Mouse (Mus musculus): ENCODE data around the gene Kcne2. TPM values are rescaled to one million over a fixed set of nuclear protein-coding genes. Genes with fewer than 3 reads are reported as not detected.

The Kcne2 gene
- total RNA-seq, 2 experiments from 2014 or later: not detected

DNA sequence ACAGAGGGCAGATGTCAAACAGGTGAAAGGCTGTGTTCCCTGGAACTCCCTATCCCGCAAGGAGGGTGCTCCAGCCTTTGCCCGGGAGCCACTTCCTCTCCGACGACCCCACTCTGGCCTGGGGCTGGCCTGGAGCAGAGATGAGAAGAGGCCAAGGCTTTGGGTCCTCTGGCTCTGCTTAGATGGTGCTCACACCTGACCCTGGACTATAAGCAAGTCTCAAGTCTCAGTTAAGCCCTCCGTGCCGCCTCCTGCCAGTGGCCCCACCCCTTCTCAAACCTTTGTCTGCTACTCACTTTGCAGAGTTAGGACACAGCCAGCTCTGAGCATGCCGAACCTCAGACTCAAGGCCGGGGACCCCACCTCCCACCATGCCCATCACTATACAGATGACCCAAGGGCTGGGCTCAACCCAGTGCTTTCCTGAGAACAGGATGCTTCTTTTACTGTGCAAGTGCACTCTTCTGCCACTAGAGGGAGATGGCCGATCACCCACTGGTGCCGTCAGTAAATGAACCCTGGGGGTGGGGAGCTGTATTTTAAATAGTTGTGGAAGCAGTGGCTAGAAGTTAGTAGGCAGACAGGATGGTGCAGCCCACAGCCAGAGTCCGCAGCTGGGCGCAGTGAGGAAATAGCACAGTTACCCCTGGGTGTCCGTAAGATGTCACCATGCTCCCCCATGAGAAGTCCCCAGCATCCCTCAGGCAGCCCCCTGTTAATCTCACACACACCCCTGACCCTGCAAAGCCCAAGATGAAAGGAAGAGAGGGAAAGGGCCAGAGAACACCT lies 22.0 kb downstream of the Kcne2 start:
- no peak for DNase-seq

DNA sequence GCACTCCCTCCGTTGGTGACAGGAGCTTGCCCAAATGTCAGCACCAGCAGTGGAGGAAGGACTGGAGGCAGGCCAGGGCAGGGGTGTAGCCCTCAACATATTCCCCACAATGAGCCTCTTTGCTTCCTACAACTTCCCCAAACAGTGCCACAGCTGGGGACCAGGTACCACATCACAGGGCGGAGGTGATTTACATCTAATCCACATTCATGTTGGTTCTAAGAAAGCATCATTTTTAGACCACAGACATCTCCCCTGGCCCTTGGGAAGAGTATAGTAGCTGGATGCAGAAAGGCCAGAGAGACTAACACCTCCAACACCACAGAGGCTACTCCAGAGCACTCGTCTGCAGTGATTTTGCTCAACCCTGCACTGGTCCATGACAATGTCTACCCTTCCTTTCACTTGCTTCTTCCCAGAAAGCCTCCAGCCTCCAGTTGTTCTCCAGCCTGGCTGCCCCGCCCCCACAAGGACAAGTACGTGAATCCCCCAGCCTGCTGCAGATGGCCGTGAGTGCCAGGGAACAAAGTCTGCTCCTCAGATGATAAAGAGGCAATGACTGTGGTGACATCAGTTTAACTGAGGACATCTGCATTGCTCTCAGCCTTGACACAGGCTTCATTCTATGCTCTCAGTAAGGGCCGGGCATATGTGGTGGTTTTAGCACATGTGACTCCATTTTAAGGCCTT lies 24.0 kb downstream of the Kcne2 start:
- DNase-seq: no peak

DNA sequence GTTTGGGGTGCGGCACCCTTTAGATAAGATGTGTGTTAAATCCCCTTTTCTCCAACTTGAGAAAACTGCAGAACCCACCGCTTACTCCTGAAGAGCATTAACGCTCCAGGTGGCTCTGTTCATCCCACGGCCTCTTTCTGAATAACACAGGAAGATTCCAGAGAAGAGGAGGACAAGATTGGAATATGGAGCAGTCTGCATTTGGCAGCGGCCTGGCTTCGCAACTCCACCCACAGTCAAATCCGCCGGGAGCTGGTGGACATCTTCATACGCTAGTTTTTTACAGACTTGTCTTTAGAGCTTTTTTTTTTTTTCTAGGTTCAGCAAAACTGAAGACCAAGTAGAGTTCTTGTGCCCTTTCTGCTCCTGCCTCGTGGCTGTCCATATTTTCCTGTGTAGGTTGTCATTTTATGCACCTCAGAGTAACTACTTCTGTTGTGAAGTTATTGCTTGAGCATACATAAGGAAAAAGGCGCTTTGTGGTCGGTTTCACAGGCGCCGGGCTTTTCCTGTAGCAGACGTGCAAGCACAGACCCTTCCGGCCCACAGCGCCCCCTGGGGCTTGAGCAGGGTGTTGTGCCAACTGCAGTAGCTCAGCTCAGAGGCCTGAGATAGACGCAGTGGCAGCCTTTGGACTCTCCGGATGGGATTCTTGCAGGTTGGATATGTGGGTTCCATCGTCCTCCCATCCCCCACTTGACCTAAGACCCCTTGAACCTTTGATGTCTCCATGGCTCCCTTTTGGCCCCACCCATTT lies 27.3 kb downstream of the Kcne2 start:
- peak; percentile 46 for DNase-seq

DNA sequence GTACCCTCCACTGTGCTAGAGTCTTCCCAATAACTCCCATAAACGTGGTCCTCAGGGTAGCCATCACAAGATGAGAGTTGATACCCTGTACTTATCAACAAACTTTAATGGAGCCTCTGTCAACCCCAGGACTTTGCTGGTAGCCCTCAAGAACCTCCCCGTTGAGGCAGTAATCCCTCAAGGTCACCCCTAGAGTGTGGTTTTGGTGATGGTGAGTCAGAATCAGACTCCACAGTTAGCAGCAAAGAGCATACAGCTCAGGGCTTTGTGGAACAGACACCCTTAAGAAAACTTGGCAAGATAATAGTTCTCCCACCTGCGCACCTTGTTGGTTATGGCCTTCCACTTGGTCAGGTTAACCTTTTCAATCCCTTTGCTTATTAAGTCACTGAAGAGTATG lies 28.2 kb downstream of the Kcne2 start:
- DNase-seq: no peak

DNA sequence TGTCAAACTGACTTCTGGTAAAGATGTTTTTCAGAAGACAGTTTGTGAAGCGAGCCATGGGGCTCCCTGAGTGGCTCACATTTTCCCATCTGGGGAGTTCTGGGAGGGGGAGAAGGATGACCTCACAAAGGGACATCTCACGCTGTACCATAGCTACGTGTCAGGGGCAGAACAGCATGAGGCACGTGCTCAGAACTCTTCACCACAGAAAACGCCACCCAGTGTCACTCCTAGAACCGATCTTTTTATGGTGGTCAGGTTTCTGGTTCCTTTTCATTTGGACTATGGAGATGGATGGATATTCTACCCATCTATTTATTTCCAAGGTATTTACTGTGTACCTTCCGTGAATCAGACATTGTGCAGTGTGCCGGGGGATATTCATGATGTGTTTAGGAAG lies 29.2 kb downstream of the Kcne2 start, which contains the start of gene Fam243:
Gene Fam243 (minus strand): TSS at position 101 of the 400 bp plus-strand sequence.
- DNase-seq: no peak

DNA sequence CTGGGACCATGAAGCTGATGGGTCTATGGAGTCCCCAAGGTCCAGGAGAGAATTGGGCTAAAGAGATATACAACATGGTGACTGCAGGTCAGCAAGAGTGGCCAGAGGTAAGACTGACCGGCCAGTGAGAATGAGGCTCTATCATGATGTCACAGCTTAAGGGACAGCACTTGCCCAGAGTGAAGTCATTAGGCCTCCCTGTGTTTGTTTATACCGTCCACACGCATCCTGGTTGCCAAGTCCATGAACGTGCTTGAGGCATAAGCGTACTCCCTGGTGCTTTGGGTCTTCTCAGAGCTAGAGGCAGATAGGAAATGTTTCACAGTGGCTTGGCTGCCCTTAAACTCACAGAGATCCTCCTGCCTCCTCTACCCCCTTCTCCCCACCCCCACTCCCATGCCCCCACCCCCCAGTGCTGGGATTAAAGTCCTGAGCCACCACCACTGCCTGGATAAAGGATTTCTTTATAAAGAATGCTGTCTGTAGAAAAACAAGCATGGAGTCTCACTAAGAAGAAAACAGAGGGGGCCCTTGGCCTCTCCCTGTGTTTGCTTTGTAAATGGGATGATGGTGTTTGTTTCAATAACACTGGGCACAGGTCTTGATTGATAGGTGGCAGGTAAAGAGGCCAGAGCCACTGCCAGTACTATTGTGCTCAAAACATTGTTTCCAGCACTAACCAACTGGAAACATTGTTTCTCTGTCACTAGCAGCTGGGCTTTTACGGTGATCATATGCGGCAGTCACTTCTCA lies 32.3 kb downstream of the Kcne2 start:
- DNase-seq: no peak

DNA sequence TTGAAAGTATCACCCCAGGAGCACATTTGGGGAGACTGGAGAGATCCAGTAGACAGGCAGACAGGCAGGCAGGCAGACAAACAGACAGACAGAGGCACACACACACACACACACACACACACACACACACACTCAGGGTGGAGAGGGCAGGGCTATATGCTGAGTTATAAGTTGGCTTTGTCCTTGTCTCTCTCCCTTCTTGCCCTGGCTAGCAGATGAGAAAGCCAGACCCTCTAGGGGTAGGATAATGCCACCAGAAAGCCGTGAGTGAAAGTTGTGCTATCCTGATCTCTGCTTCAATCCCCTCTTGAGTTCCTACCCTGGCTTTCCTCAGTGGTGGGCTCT lies 32.8 kb downstream of the Kcne2 start:
- no peak for DNase-seq

DNA sequence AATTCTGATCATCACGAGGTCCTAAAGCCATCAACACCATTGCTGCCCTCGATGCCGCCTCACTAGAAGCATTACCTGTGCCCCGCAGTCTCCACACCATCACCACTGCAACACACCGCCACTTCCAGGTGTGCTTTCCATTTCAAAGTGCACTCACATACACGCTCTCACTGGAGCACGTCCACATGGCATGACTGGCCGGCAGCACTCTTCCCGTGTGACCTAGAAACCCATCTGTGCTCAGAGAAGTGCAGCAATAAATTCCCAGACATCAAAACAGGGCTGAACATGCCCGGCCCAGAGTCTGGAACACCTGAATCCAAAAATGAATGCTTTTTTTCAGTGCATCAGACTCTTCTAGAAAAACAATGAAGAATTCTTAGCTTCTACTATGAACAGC lies 35.7 kb downstream of the Kcne2 start:
- DNase-seq: no peak

DNA sequence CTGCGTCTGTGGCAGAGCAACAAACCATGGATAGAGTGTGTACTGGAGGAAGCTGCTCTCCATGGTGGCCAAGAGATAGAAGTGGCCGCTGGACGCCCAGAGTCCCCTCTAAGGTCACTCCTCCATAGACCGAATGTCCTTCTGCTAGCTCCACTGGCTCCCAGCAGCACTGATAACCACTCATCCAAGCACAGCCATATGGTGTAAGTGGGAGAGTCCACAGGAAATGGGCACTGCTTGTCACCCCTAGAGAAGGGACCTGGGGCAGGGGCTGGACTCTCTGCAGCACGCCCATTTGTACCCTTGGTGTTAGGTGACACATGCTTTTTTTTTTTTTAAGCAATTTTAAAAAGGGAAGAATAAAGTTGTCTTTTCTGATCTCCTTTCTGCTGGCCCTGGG lies 38.8 kb downstream of the Kcne2 start:
- DNase-seq: no peak

DNA sequence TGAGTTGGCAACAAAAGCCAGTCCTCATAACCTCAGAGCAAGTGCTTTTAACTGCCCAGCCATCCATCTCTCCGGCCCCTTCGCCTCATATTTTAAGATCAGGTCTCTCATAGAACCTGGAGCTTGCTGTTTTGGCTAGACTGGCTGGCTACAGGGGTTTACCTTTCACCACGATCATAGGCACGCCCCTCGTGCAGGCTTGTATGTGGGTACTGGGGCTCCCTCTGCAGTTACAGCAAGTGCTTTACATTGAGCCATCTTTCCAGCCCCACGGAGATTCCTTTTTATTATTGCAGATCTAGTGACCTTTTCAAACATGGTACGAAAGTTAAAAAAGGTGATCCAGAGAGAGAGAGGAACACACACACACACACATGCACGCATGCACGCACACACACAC lies 42.4 kb downstream of the Kcne2 start:
- DNase-seq: no peak

DNA sequence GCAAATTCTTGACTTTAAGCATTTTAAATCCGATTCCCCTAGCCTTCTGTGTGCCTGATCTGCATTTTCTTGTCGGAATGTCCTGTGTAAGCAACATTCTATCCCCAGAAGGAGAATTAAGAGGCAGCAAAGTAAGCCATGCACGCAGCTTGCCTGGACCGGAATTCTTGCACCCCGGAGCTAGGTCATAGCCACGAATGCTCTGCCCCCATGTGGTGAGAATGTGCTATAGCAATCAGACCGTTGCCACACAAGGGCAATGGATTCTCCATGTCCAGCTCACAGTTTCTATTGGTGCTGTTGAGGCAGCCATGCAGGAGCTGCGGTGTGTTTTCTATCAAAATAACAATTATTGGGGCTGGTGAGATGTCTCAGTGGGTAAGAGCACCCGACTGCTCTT lies 44.1 kb downstream of the Kcne2 start:
- peak; percentile 44 for DNase-seq

DNA sequence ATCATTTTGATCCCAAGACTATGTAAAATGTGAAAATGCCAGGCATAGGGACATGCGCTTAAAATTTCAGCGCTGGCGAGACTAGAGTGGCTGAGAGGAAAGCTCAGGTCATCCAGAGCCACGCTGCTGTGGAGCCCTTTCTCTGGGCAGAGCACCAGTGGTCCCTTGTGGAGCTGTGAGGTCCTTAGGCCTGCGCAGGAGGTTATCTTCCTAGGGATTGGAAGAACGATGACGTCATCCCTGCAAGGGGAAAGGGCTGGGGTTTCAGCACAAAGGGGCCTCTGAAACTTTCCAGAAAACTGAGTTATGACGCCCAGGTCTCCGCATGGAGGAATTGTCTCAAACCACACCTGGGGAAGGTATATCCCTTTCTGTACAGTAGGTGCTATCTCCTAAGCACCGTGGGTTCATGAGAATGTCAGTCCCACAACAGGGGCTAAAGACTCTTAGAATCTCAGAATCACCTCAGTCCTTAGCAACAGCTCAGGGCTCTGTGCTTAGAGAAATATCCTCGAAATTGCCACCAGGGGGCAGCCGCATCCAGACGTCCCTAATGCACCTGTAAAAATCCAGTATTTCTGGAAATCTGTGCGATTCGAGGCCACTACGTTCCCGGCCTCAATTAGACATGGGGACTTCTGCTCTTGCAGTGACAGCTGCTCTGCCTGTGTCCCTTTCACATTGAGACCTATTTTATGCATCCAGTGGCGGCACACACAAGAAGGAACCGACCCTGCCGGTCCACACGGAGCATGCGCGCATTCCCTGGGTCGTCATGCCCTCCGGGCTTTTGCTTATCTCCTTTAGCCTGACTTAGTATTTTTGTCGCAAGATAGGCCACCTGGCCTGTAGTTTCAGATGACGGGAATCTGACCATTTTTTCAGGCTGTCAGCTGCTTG lies 48.7 kb downstream of the Kcne2 start:
- DNase-seq: no peak

DNA sequence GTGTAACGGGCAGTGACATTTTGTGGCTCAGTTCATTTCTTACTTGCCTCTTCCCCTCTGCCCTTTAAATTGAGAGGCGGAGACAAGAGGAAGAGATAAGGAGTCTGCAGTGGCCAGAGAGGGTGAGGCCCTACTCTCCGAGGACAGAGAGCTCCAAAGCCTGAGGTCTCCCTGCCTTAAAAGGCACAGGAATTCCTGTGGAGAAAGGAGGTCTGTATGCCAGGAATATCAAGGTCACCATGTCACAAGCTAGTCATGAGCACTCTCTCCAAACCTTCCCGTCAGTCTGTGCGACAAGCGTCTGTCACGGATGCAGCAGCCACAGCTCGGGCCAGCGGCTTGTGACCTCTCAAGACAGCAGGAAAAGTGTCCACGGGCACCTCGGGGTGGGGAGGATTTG lies 53.0 kb downstream of the Kcne2 start:
- DNase-seq: no peak

DNA sequence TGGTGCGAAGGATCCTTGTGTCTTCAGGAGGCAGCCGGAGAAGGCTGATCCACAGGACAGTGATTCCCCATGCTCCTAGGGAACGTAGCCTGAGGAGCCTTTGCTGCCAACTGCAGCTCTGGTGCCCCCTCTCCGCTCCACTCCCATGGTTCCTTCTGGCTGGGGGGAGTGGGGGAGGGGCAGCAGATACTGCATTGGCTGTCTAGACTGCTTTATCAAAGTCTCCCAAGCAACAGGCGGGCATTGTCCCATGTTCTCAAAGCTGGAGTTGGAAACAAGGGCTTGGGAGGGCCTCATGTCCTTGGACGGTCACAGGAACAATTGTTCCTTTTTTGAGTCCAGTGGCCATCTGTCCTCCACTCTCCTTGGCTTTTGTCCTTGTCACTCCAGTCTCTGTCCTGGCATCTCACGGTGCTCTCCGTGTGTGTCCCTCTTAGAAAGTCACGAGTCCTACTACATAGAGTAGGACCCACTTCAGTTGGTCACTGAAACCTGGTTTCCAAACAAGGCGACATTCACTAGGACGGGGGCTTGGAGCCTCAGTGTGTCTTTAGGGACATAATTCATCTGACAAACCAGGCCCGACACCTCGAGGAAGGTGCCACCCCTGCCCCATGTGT lies 54.2 kb downstream of the Kcne2 start:
- no peak for DNase-seq

Other genes starting within 250 kb of the Kcne2 start
- 10 to 100 TPM; 18.2 to 20.8 TPM for gene Mrps6, start 234.1 kb upstream of the Kcne2 start, total RNA-seq (2021)
- gene Gm49711, start 234.1 kb upstream of the Kcne2 start, total RNA-seq (2021): not detected
- 1 to 10 TPM; 5.6 to 5.9 TPM for gene Slc5a3, start 234.1 kb upstream of the Kcne2 start, total RNA-seq (2021)
- 10 to 100 TPM; 59.4 to 63.3 TPM for gene Smim11, start 8.9 kb downstream of the Kcne2 start, total RNA-seq (2021)
- not detected for gene Fam243, start 29.1 kb downstream of the Kcne2 start, total RNA-seq (2021)
- not detected for gene Kcne1, start 67.1 kb downstream of the Kcne2 start, total RNA-seq (2021)
- gene Rcan1, start 178.5 kb downstream of the Kcne2 start, total RNA-seq (2021): 100 to 1,000 TPM in 1 of 2 experiments, 10 to 100 TPM in 1; 55.0 to 133 TPM
- gene Clic6, start 193.3 kb downstream of the Kcne2 start, total RNA-seq (2021): not detected